Mouse (Mus musculus): Measurements from ENCODE around the gene Pdzd9. TPM values are rescaled to one million over a fixed set of nuclear protein-coding genes. Genes with fewer than 3 reads are reported as not detected.

Gene Pdzd9
- polyA plus RNA-seq, 1 experiment from 2014 or later: 0.60 TPM

DNA sequence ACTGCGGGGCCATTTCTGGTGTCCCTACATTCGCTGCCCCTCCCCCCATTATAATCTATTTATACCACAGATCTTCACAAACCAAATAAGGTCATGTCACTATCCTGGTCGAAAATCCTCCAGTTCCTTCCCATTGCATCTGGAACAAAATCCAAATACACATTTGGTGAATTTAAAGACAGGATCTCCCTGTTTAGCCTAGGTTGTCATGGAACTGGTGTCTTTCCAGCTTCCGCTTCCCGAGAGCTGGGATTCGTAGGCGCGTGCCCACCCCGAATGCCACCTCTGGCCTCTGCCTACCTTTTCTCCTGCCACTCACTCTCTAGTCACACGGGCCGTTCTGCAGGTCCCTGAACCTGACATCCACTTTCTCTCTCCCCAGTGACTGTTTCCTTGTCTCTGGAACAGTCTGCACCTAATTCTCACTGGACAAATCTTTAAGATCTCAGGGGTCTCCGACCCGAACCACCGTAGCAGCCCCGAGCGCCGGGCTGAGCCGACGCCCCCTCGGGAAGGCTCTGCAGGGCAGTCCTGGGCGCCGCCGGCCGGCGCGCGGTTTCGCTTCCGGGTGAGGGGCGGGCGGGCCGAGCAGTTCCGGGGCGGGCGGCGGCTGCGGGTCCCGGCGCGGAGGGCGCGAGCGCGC is 7.0 kb upstream of the Pdzd9 start, which contains the start of gene Mosmo:
Gene Mosmo (plus strand): TSS at position 618 of the 643 bp plus-strand sequence.
- Histone ChIP-seq H3K9ac (ENCODE audit: low read length) (peak within 1 kb of the TSS; percentile 91), H3K27ac (ENCODE audit: low read depth, low read length) (0 out of 2 replicates have a peak within 1 kb of the TSS, but pooled peaks have one; percentile 41), H3K4me1 (replicated peaks; ENCODE audit: control insufficient read depth, insufficient read depth, low read length) (0 out of 2 replicates have a peak, but pooled peaks cover 2% of the 10 kb centered on the region), H3K4me2 (ENCODE audit: low read depth, low read length, severe bottlenecking) (peak within 1 kb of the TSS; percentile 80), H3K9me3 (ENCODE audit: control insufficient read depth, low read length) (no peaks in the 10 kb centered on the region), H3K27me3 (ENCODE audit: control insufficient read depth, insufficient read depth, low read length) (no peaks in the 10 kb centered on the region), H3K4me3 (ENCODE audit: low read depth, low read length) (peak within 1 kb of the TSS; percentile 87), H3K36me3 (ENCODE audit: control insufficient read depth, insufficient read depth, low read length) (no peaks in the 10 kb centered on the region)
- ATAC-seq (replicated peaks; ENCODE audit: low FRiP score) (peak; percentile 96), DNase-seq (ENCODE audit: low spot score) (peak; percentile 90)
- under 1% methylated on average over 44 of the region's 44 CpGs for WGBS

GRCm38 (mm10) chr7:120671271-120671670 is 1.1 kb upstream of the Pdzd9 start:
- WGBS: 67% methylated on average over 2 of the region's 2 CpGs

DNA sequence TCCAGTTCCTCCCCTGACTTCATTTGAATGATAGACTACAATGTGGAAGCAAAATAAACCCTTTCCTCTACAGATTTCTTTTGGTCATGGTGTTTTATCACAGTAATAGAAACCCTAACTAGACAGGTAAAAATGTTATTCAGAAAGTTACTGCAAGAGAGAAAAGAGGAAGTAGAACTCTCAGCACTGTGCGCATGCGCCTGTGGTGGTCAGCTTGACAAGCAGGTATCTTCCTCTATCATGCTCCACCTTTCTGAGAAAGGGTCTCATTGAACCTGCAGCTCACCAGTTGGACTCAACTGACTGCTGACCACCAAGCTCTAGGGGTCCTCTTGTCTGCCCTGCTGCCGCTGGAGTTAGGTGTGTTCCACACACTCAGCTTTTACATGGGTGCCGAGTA is 8.1 kb downstream of the Pdzd9 start:
- H3K36me3 ChIP-seq (ENCODE audit: control insufficient read depth, insufficient read depth, low read length): peaks cover 2% of the 10 kb centered on the region; the same call in 1 of the 2 replicates
- DNase-seq (ENCODE audit: low spot score) (no peak), ATAC-seq (replicated peaks; ENCODE audit: low FRiP score) (no peak)
- no peaks in the 10 kb centered on the region for H3K4me1 ChIP-seq (replicated peaks; ENCODE audit: control insufficient read depth, insufficient read depth, low read length)
- no peak overlapping the region for H3K27ac ChIP-seq (ENCODE audit: low read depth, low read length)
- H3K4me3 ChIP-seq (ENCODE audit: low read depth, low read length): no peak overlapping the region
- H3K9ac ChIP-seq (ENCODE audit: low read length): no peak overlapping the region
- no peak overlapping the region for H3K4me2 ChIP-seq (ENCODE audit: low read depth, low read length, severe bottlenecking)
- H3K9me3 ChIP-seq (ENCODE audit: control insufficient read depth, low read length): no peaks in the 10 kb centered on the region
- H3K27me3 ChIP-seq (ENCODE audit: control insufficient read depth, insufficient read depth, low read length): no peaks in the 10 kb centered on the region
- 97% methylated on average over 4 of the region's 4 CpGs for WGBS

More at GRCm38 (mm10) chr7:120671271-120671670, 1.1 kb upstream of the Pdzd9 start:
- Histone ChIP-seq H3K27me3 (ENCODE audit: control insufficient read depth, insufficient read depth, low read length) (no peaks in the 10 kb centered on the region), H3K36me3 (ENCODE audit: control insufficient read depth, insufficient read depth, low read length) (no peaks in the 10 kb centered on the region), H3K4me1 (replicated peaks; ENCODE audit: control insufficient read depth, insufficient read depth, low read length) (no peaks in the 10 kb centered on the region), H3K27ac (ENCODE audit: low read depth, low read length) (no peak overlapping the region), H3K4me2 (ENCODE audit: low read depth, low read length, severe bottlenecking) (no peak overlapping the region), H3K9ac (ENCODE audit: low read length) (no peak overlapping the region), H3K4me3 (ENCODE audit: low read depth, low read length) (no peak overlapping the region), H3K9me3 (ENCODE audit: control insufficient read depth, low read length) (no peaks in the 10 kb centered on the region)
- DNase-seq (ENCODE audit: low spot score) (no peak), ATAC-seq (replicated peaks; ENCODE audit: low FRiP score) (no peak)

DNA sequence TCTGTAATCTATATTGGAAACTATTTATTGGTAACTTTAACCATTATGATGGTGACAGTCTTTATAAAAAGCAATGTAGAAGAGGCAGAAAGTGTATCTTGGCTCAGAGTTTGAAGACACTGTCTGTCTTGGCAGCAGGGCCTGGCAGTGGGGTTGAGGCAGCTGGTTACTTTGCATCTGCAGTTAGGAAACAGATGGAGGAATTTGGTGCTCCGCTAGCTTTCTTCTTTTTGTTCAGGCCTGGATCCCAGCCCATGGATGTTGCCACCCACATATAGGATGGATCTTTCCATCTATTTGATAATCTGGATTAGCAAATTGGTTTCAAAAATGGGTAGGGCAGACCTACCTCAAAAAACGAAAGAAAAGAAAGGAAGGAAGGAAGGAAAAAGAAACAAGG is 22.3 kb downstream of the Pdzd9 start:
- H3K36me3 ChIP-seq (ENCODE audit: control insufficient read depth, insufficient read depth, low read length): peaks cover 8% of the 10 kb centered on the region; the same call in 1 of the 2 replicates
- no peak for DNase-seq (ENCODE audit: low spot score)
- no peak for ATAC-seq (replicated peaks; ENCODE audit: low FRiP score)
- WGBS: 86% methylated on average over 2 of the region's 2 CpGs
- H3K4me3 ChIP-seq (ENCODE audit: low read depth, low read length): no peak overlapping the region
- H3K9ac ChIP-seq (ENCODE audit: low read length): no peak overlapping the region
- H3K27me3 ChIP-seq (ENCODE audit: control insufficient read depth, insufficient read depth, low read length): no peaks in the 10 kb centered on the region
- H3K4me1 ChIP-seq (replicated peaks; ENCODE audit: control insufficient read depth, insufficient read depth, low read length): no peaks in the 10 kb centered on the region
- H3K9me3 ChIP-seq (ENCODE audit: control insufficient read depth, low read length): no peaks in the 10 kb centered on the region
- no peak overlapping the region for H3K27ac ChIP-seq (ENCODE audit: low read depth, low read length)
- H3K4me2 ChIP-seq (ENCODE audit: low read depth, low read length, severe bottlenecking): no peak overlapping the region

- Histone ChIP-seq H3K27me3 (ENCODE audit: control insufficient read depth, insufficient read depth, low read length) (no peaks in the 10 kb centered on the region), H3K9ac (ENCODE audit: low read length) (no peak overlapping the region), H3K27ac (ENCODE audit: low read depth, low read length) (no peak overlapping the region), H3K4me1 (replicated peaks; ENCODE audit: control insufficient read depth, insufficient read depth, low read length) (no peaks in the 10 kb centered on the region), H3K4me3 (ENCODE audit: low read depth, low read length) (no peak overlapping the region), H3K4me2 (ENCODE audit: low read depth, low read length, severe bottlenecking) (no peak overlapping the region), H3K9me3 (ENCODE audit: control insufficient read depth, low read length) (no peaks in the 10 kb centered on the region), H3K36me3 (ENCODE audit: control insufficient read depth, insufficient read depth, low read length) (peaks cover 6% of the 10 kb centered on the region; the same call in 1 of the 2 replicates)
- WGBS: 72% methylated on average over 4 of the region's 4 CpGs
- DNase-seq (ENCODE audit: low spot score) (no peak), ATAC-seq (replicated peaks; ENCODE audit: low FRiP score) (no peak)
Observed at GRCm38 (mm10) chr7:120643217-120643616, 26.9 kb downstream of the Pdzd9 start.

- WGBS: under 1% methylated on average over 11 of the region's 11 CpGs
Observed at GRCm38 (mm10) chr7:120635821-120636220, 34.3 kb downstream of the Pdzd9 start.

GRCm38 (mm10) chr7:120635362-120635781 is 34.8 kb downstream of the Pdzd9 start:
- Histone ChIP-seq H3K9ac (ENCODE audit: low read length) (peak overlapping the region; percentile 95), H3K4me3 (ENCODE audit: low read depth, low read length) (peak overlapping the region; percentile 94), H3K4me2 (ENCODE audit: low read depth, low read length, severe bottlenecking) (peak overlapping the region; percentile 88), H3K4me1 (replicated peaks; ENCODE audit: control insufficient read depth, insufficient read depth, low read length) (no peaks in the 10 kb centered on the region; the same call in 1 of the 2 replicates), H3K27me3 (ENCODE audit: control insufficient read depth, insufficient read depth, low read length) (no peaks in the 10 kb centered on the region), H3K27ac (ENCODE audit: low read depth, low read length) (peak overlapping the region; percentile 39; the same call in 1 of the 2 replicates), H3K9me3 (ENCODE audit: control insufficient read depth, low read length) (no peaks in the 10 kb centered on the region), H3K36me3 (ENCODE audit: control insufficient read depth, insufficient read depth, low read length) (no peaks in the 10 kb centered on the region; the same call in 1 of the 2 replicates)
- DNase-seq (ENCODE audit: low spot score): no peak
- ATAC-seq (replicated peaks; ENCODE audit: low FRiP score): no peak; the same call in 1 of the 2 replicates
- WGBS: under 1% methylated on average over 32 of the region's 32 CpGs

More at GRCm38 (mm10) chr7:120635821-120636220, 34.3 kb downstream of the Pdzd9 start:
- H3K4me3 ChIP-seq (ENCODE audit: low read depth, low read length): peak overlapping the region; percentile 94
- H3K9ac ChIP-seq (ENCODE audit: low read length): peak overlapping the region; percentile 95
- H3K36me3 ChIP-seq (ENCODE audit: control insufficient read depth, insufficient read depth, low read length): no peaks in the 10 kb centered on the region; the same call in 1 of the 2 replicates
- H3K9me3 ChIP-seq (ENCODE audit: control insufficient read depth, low read length): no peaks in the 10 kb centered on the region
- H3K4me2 ChIP-seq (ENCODE audit: low read depth, low read length, severe bottlenecking): peak overlapping the region; percentile 88
- no peaks in the 10 kb centered on the region; the same call in 1 of the 2 replicates for H3K4me1 ChIP-seq (replicated peaks; ENCODE audit: control insufficient read depth, insufficient read depth, low read length)
- DNase-seq (ENCODE audit: low spot score) (no peak), ATAC-seq (replicated peaks; ENCODE audit: low FRiP score) (no peak)
- no peaks in the 10 kb centered on the region for H3K27me3 ChIP-seq (ENCODE audit: control insufficient read depth, insufficient read depth, low read length)
- no peak overlapping the region; the same call in 1 of the 2 replicates for H3K27ac ChIP-seq (ENCODE audit: low read depth, low read length)

DNA sequence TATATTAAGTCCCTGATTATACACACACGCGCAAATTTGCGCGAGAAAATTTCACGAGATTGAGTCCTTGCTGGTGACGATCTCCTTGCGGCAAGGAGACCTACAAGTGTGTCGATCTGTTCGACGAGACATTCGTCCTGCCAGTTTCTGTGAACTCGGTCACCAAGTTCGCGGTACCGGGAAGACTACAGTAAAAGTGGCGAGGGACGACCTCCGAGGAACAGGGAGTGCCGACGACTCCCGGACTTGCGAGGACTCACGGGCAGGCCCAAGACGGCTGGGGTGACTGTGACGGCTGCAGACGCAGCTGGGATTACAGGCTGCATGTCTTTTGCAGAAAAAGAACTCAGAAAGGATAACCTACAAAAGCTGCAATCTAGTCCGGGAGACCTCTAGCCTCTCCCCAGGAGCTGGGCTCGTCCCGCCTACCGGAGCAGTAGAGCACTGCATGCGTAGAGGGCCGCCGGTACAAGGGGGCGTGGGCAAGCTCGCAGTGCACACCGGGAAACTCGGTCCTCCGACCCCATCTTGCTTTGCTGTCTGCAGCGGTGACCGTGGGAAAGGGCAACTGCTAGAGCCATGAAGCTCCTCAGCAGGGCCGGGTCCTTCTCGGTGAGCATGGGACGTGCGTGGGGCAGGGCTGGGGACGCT is 35.3 kb downstream of the Pdzd9 start, which contains the start of gene Uqcrc2:
Gene Uqcrc2 (plus strand): TSS at position 466 of the 651 bp plus-strand sequence.
- peak within 1 kb of the TSS; percentile 85 for H3K27ac ChIP-seq (ENCODE audit: low read depth, low read length)
- H3K36me3 ChIP-seq (ENCODE audit: control insufficient read depth, insufficient read depth, low read length): no peaks in the 10 kb centered on the region; the same call in 1 of the 2 replicates
- DNase-seq (ENCODE audit: low spot score): peak; percentile 95
- under 1% methylated on average over 45 of the region's 45 CpGs for WGBS
- H3K9me3 ChIP-seq (ENCODE audit: control insufficient read depth, low read length): no peaks in the 10 kb centered on the region
- no peaks in the 10 kb centered on the region for H3K27me3 ChIP-seq (ENCODE audit: control insufficient read depth, insufficient read depth, low read length)
- H3K4me1 ChIP-seq (replicated peaks; ENCODE audit: control insufficient read depth, insufficient read depth, low read length): no peaks in the 10 kb centered on the region; the same call in 1 of the 2 replicates
- H3K9ac ChIP-seq (ENCODE audit: low read length): peak within 1 kb of the TSS; percentile 95
- H3K4me3 ChIP-seq (ENCODE audit: low read depth, low read length): peak within 1 kb of the TSS; percentile 94
- H3K4me2 ChIP-seq (ENCODE audit: low read depth, low read length, severe bottlenecking): peak within 1 kb of the TSS; percentile 88
- ATAC-seq (replicated peaks; ENCODE audit: low FRiP score): peak; percentile 99

All from forebrain, embryonic 11.5 days (tissue).